Mouse (Mus musculus): Measurements from ENCODE around the gene Pla2g16. TPM values are rescaled to one million over a fixed set of nuclear protein-coding genes. Genes with fewer than 3 reads are reported as not detected.

Gene Pla2g16
- 24.6 and 27.1 TPM in 2 replicates for polyA plus RNA-seq (2015; fragmentation: Nextera tagmentation; extraction: Ambion mirVana)

DNA sequence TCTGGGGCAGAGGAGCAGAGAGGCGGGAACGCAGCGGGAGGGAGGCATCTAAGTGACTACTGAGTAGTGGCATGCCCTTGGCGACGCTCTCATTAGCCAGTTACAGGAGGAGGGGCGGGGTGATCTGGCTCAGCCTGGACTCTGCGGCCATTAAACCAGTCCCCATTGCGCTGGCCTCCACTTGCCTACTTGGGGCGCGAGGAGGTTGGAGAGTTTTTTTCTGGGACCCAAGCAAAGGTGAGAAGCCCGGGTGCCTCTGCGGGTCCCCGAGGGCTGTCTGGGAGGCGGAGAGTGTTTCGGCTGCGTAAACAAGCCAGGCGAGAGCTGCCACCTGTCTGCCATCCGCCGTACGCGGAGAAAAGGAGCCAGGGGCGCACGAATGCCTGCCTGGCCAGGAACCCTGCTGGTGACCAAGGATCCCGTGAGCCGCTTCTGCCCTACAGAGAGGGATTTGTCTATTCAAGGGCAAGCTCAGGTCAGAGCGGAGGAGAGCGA, at the start of gene Pla2g16:
Gene Pla2g16 (plus strand): TSS at position 132 of the 495 bp plus-strand sequence.
- ATAC-seq (ENCODE audit: low read depth) (peak; percentile 95), DNase-seq (peak; percentile 73)
- peaks cover 5% of the 10 kb centered on the region; the same call in 1 of the 2 replicates for H3K36me3 ChIP-seq
- H3K27ac ChIP-seq = peak within 1 kb of the TSS; percentile 80
- under 1% methylated on average over 27 of the region's 27 CpGs for WGBS (ENCODE audit: insufficient replicate concordance)
- peak within 1 kb of the TSS; percentile 79 for H3K4me3 ChIP-seq (replicated peaks)
- peaks cover 58% of the 10 kb centered on the region for H3K4me1 ChIP-seq (replicated peaks)
- no peaks in the 10 kb centered on the region for H3K9me3 ChIP-seq (replicated peaks)
- H3K4me2 ChIP-seq = peak within 1 kb of the TSS; percentile 82
- no peaks in the 10 kb centered on the region for H3K27me3 ChIP-seq
- H3K9ac ChIP-seq = peak within 1 kb of the TSS; percentile 90

DNA sequence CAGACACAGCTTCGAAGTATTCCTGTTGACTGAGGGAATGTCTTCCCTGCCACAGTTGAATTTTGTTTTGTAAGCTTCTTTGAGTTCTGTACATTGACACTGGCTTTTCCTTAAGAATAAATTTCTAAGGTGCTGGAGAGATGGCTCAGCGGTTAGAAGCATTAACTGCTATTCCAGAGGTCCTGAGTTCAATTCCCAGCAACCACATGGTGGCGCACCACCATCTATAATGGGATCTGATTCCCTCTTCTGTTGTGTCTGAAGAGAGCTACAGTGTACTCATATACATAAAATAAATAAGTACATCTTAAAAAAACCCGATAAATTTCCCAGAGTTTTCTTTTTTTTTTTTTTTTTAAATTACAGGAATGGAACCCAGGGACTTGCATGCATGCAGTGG, 49.2 kb upstream of the Pla2g16 start:
- no peak overlapping the region for H3K4me2 ChIP-seq
- ATAC-seq (ENCODE audit: low read depth) (no peak), DNase-seq (no peak)
- no peak overlapping the region for H3K4me3 ChIP-seq (replicated peaks)
- H3K9ac ChIP-seq = no peak overlapping the region
- no peak overlapping the region for H3K27ac ChIP-seq
- 71% methylated on average over 4 of the region's 4 CpGs for WGBS (ENCODE audit: insufficient replicate concordance)
- H3K4me1 ChIP-seq (replicated peaks) = peaks cover 19% of the 10 kb centered on the region
- no peaks in the 10 kb centered on the region for H3K27me3 ChIP-seq
- no peaks in the 10 kb centered on the region for H3K9me3 ChIP-seq (replicated peaks)
- H3K36me3 ChIP-seq = peaks cover 20% of the 10 kb centered on the region

DNA sequence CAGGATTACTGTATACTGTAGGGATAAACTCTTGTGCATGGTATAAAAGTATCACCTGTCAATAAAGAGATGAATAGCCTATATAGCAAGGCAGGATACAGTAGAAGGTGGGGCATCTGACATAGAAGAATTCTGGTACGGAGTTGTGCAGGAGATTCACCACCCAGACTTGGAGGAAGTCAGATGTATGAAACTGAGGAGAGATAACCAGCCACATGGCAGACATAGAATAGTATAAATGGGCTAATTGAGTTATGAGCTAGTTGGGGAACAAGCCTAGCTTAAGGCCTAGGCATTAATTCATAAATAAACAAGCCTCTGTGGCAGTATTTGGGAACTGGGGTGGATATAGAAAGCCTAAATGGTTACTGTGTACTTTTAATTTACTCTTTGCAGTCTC, 40.8 kb upstream of the Pla2g16 start:
- Histone ChIP-seq H3K4me3 (replicated peaks) (no peak overlapping the region), H3K9me3 (replicated peaks) (no peaks in the 10 kb centered on the region), H3K27ac (no peak overlapping the region), H3K4me2 (no peak overlapping the region), H3K27me3 (no peaks in the 10 kb centered on the region), H3K4me1 (replicated peaks) (peaks cover 14% of the 10 kb centered on the region), H3K9ac (no peak overlapping the region), H3K36me3 (peaks cover 38% of the 10 kb centered on the region)
- ATAC-seq (ENCODE audit: low read depth) = no peak
- no peak for DNase-seq
- 32% methylated on average over 1 of the region's 1 CpGs for WGBS (ENCODE audit: insufficient replicate concordance)

DNA sequence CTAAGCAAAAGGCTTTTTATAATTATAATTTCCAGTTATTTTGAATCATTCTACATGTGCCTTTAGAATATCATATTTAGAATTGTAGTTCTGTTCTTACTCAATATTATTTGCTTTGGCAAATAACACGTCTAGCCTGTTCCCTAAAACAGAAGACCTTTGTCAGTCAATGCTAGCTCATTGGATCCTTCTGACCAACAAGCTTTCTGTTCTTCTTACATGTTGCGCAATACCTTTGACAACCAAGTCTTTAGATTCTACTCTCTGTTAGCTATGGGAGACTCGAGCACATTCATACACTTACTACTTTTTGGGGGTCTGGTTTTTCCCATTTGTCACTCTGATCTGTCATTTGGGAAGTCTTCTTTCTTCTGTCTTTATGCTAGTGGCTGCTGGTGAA, 35.6 kb upstream of the Pla2g16 start:
- H3K9ac ChIP-seq = no peak overlapping the region
- H3K4me3 ChIP-seq (replicated peaks) = no peak overlapping the region
- peaks cover 56% of the 10 kb centered on the region for H3K36me3 ChIP-seq
- WGBS (ENCODE audit: insufficient replicate concordance) = 76% methylated on average over 3 of the region's 3 CpGs
- H3K9me3 ChIP-seq (replicated peaks) = no peaks in the 10 kb centered on the region; the same call in 1 of the 2 replicates
- no peak overlapping the region for H3K4me2 ChIP-seq
- 0 out of 2 replicates have a peak, but pooled peaks cover 3% of the 10 kb centered on the region for H3K4me1 ChIP-seq (replicated peaks)
- H3K27ac ChIP-seq = no peak overlapping the region
- no peak for DNase-seq
- no peak for ATAC-seq (ENCODE audit: low read depth)
- H3K27me3 ChIP-seq = no peaks in the 10 kb centered on the region

DNA sequence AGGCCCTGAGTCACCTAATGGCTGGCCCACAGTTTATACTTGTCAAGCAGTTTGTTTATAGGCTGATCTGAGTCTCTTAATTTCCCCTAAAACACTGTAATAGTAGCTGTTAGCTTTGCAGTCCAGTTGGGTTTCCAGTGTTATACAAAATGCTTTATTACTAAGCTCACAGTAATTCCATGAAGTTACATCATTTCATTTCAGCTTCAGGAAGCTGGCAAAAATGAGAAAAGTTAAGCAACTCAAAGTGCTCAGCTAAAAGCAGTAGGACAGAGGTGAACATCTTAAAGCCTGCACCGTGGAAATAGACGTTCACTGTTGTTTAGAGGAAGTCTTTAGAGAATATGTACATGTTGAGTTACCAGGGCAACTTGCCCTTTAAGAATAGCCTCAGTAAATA, 34.4 kb upstream of the Pla2g16 start:
- Histone ChIP-seq H3K4me2 (no peak overlapping the region), H3K27ac (no peak overlapping the region), H3K36me3 (peaks cover 53% of the 10 kb centered on the region), H3K4me1 (replicated peaks) (no peaks in the 10 kb centered on the region), H3K4me3 (replicated peaks) (no peak overlapping the region), H3K9me3 (replicated peaks) (no peaks in the 10 kb centered on the region; the same call in 1 of the 2 replicates), H3K27me3 (no peaks in the 10 kb centered on the region), H3K9ac (no peak overlapping the region)
- DNase-seq (no peak), ATAC-seq (ENCODE audit: low read depth) (no peak)
- WGBS (ENCODE audit: insufficient replicate concordance) = 81% methylated on average over 2 of the region's 2 CpGs

DNA sequence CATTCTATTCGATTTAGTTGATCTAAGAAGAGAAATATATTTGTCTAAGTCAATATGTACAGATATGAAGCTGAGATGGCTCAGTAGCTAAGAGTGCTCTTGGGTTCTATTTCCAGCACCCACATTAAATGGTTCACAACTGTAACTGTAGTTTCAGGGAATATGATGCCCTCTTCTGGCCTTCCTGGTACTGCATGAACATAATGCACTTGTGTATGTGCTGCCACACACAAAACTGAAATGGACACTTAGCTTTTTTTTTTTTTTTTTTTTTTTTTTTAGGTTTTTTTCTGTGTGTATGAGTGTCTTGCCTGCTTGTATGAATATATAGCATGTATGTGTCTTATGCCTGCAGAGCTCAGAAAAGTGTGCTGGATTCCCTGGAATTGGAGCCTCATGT, 34.0 kb upstream of the Pla2g16 start:
- no peak for DNase-seq
- Histone ChIP-seq H3K27ac (no peak overlapping the region), H3K4me1 (replicated peaks) (no peaks in the 10 kb centered on the region), H3K4me3 (replicated peaks) (no peak overlapping the region), H3K9me3 (replicated peaks) (no peaks in the 10 kb centered on the region; the same call in 1 of the 2 replicates), H3K9ac (no peak overlapping the region), H3K27me3 (no peaks in the 10 kb centered on the region), H3K36me3 (peaks cover 52% of the 10 kb centered on the region), H3K4me2 (no peak overlapping the region)
- no peak for ATAC-seq (ENCODE audit: low read depth)
- 81% methylated on average over 1 of the region's 1 CpGs for WGBS (ENCODE audit: insufficient replicate concordance)

DNA sequence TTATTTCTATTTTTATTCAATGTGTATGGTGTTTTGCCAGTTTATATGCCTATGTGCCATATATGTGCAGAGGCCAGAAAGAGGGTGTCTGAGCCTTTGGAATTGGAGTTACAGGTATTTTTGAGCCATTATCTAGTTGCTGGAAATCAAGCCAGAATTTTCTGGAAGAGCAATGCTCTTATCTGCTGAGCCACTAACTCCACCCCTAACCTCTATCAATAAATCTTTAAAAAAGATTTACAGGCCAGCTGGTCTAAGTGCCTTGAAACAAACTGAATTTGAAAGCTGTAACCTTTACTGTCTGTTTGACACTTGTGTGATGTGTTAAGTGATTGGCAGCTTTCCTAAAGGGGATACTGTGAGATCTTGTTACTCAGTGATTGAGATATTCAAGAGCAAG, 33.5 kb upstream of the Pla2g16 start:
- Histone ChIP-seq H3K9ac (no peak overlapping the region), H3K36me3 (peaks cover 52% of the 10 kb centered on the region), H3K27ac (no peak overlapping the region), H3K9me3 (replicated peaks) (no peaks in the 10 kb centered on the region; the same call in 1 of the 2 replicates), H3K4me2 (no peak overlapping the region), H3K4me1 (replicated peaks) (no peaks in the 10 kb centered on the region), H3K27me3 (no peaks in the 10 kb centered on the region), H3K4me3 (replicated peaks) (no peak overlapping the region)
- DNase-seq (no peak), ATAC-seq (ENCODE audit: low read depth) (no peak)

DNA sequence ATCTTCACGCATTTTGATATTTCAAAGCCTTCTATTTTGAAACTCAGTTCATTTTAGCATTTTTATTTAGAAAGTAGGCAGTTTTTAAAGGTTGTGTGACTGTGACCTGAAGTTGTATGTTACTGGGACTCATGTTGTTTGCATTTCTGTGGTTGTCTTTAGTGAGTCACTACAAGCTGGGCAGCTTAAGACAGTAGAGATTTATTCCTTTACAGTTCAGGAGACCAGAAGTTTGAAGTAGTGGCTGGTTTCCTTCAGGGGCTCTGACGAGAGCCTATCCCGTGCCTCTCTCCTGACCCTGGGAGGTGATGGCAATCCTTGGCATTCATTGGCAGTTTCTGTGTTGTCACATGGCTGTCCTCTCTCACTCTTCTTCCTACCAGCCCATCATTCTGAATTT, 32.4 kb upstream of the Pla2g16 start:
- Histone ChIP-seq H3K4me2 (no peak overlapping the region), H3K9ac (no peak overlapping the region), H3K27me3 (no peaks in the 10 kb centered on the region), H3K4me3 (replicated peaks) (no peak overlapping the region), H3K36me3 (peaks cover 50% of the 10 kb centered on the region), H3K9me3 (replicated peaks) (no peaks in the 10 kb centered on the region; the same call in 1 of the 2 replicates), H3K4me1 (replicated peaks) (no peaks in the 10 kb centered on the region), H3K27ac (no peak overlapping the region)
- DNase-seq (no peak), ATAC-seq (ENCODE audit: low read depth) (no peak)
- 85% methylated on average over 3 of the region's 3 CpGs for WGBS (ENCODE audit: insufficient replicate concordance)

DNA sequence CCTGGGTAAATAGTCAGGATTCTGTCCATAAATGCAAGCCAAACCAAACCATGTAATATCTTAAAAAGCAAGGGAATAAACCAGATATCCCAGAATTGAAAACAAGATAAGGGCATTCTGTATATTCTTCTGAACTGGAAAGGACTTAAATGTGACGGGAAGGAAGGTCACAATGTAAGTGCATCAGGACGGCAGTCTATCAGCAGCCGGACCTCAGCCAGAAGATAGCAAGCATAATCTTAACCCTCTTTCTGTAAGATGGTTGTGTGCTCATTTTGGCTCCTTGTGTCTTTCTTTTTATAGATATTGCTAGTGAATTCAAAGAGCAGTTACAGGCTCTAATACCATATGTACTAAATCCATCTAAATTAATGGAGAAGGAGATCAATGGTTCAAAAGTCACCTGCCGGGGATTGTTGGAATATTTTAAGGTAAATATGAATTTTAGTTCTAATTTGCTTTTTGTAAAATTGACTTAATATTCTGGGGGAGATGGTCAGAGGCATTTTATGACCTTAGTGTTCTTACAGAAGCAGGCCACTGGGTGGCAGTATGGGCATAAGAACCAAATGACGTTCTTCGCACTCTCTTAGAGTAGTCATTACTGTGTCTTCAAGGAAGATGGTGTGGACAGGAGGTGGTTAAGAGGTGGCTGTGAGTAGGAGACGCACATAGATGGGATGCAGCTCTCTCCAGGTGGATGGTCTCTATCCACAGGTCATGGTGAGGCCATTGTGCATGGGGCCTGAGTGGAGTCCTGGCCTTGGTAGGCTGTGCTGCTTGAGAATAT, 28.4 kb upstream of the Pla2g16 start:
- Histone ChIP-seq H3K9ac (no peak overlapping the region), H3K4me1 (replicated peaks) (no peaks in the 10 kb centered on the region), H3K27me3 (no peaks in the 10 kb centered on the region), H3K4me3 (replicated peaks) (no peak overlapping the region), H3K36me3 (peaks cover 54% of the 10 kb centered on the region), H3K4me2 (no peak overlapping the region), H3K27ac (no peak overlapping the region), H3K9me3 (replicated peaks) (no peaks in the 10 kb centered on the region)
- WGBS (ENCODE audit: insufficient replicate concordance) = 60% methylated on average over 7 of the region's 7 CpGs
- peak; percentile 30 for DNase-seq
- ATAC-seq (ENCODE audit: low read depth) = peak; percentile 41; the same call in 1 of the 2 replicates

DNA sequence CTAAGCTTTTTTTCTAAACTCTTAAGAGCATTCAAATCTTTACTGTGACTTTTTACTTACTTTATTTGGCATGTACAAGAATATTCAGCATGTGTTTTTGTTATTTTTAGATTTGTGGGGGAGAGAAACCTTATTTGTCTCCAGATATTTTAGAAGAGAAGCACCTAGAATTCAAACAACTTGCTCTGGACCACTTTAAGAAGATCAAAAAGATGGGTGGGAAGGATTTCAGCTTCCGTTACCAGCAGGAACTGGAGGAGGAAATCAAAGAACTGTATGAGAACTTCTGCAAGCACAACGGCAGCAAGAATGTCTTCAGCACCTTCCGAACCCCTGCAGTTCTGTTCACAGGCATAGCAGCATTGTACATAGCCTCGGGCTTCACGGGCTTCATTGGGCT, 25.4 kb upstream of the Pla2g16 start:
- Histone ChIP-seq H3K27ac (no peak overlapping the region; the same call in 1 of the 2 replicates), H3K4me2 (no peak overlapping the region), H3K9ac (no peak overlapping the region), H3K4me1 (replicated peaks) (no peaks in the 10 kb centered on the region), H3K36me3 (peaks cover 47% of the 10 kb centered on the region), H3K4me3 (replicated peaks) (no peak overlapping the region), H3K27me3 (no peaks in the 10 kb centered on the region), H3K9me3 (replicated peaks) (no peaks in the 10 kb centered on the region)
- whole genome bisulfite sequencing (ENCODE audit: insufficient replicate concordance) = 84% methylated on average over 5 of the region's 5 CpGs
- DNase-seq = no peak
- ATAC-seq (ENCODE audit: low read depth) = no peak

DNA sequence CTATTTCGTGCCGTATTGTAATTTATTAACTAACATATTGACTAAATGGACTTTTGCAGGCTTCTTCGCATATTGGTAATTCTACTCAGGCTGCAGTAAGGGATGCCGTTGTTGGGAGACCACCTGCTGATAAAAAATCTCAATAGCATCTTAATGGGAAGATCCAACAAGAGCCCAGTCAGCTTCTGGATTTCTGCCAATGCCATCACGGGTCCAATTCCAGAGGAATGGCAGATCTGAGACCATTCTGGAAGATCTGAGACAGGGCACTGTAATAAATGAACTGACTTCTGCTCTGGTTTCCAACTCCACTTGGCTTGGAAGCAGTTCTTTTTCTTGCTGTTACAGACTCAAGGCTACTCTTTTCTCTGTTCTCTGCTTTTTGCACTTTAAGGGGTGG, 23.4 kb upstream of the Pla2g16 start:
- Histone ChIP-seq H3K4me2 (no peak overlapping the region), H3K9me3 (replicated peaks) (no peaks in the 10 kb centered on the region), H3K9ac (no peak overlapping the region), H3K27me3 (no peaks in the 10 kb centered on the region), H3K4me1 (replicated peaks) (no peaks in the 10 kb centered on the region), H3K27ac (no peak overlapping the region), H3K36me3 (peaks cover 39% of the 10 kb centered on the region), H3K4me3 (replicated peaks) (no peak overlapping the region)
- 84% methylated on average over 5 of the region's 5 CpGs for WGBS (ENCODE audit: insufficient replicate concordance)
- ATAC-seq (ENCODE audit: low read depth) (no peak), DNase-seq (no peak)

DNA sequence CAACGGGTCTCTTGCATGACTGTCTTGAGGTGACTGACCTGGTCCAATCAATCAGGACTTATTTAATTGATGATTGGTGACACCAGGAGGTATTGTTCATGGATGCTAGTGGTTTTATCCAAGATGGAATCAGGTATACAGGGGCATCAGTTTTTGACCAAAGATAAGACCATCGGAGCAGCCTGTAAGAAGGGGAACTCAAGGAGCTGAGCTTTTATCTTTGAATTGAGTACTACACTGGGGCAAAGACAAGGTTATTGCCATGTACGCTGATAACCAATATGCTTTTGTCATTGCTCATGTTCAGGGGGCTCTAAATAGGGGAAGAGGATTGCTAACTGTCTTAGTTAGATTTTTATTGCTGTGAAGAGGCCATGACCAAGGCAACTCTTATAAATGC, 8.3 kb upstream of the Pla2g16 start:
- Histone ChIP-seq H3K4me3 (replicated peaks) (no peak overlapping the region), H3K4me1 (replicated peaks) (peaks cover 34% of the 10 kb centered on the region), H3K9me3 (replicated peaks) (no peaks in the 10 kb centered on the region), H3K27me3 (no peaks in the 10 kb centered on the region), H3K36me3 (no peaks in the 10 kb centered on the region), H3K9ac (no peak overlapping the region), H3K4me2 (no peak overlapping the region), H3K27ac (no peak overlapping the region)
- ATAC-seq (ENCODE audit: low read depth) = no peak
- no peak for DNase-seq
- WGBS (ENCODE audit: insufficient replicate concordance) = 65% methylated on average over 3 of the region's 3 CpGs
